Mouse (Mus musculus) heart, embryonic 14.5 days (tissue): ENCODE measurements around the gene Fen1. TPM values are rescaled to one million over a fixed set of nuclear protein-coding genes. Genes with fewer than 3 reads are reported as not detected.

Source experiments
- ATAC-seq: fragments of 200-750 bp; cut with Nextera tagmentation; 2 replicates; pipeline ENCODE4 v1.8.0; 2017; ENCODE audit warnings: low read depth, moderate TSS enrichment; ENCODE audit not compliant: insufficient number of reproducible peaks, insufficient read depth, low FRiP score
- H3K27ac ChIP-seq, 2 experiments: fragments of 200-500 bp in 1 of 2; fragments of 300-500 bp in 1 of 2; sonication (generic) in 1 of 2; replicated peaks in 1 of 2; 2 replicates each; pipeline ENCODE4 v1.5.1; 2012 to 2014; ENCODE audit warnings: low read depth in 2 of 2, low read length in 2 of 2, control low read depth in 1 of 2, mild to moderate bottlenecking in 1 of 2, mixed read lengths in 1 of 2; ENCODE audit not compliant: control insufficient read depth in 1 of 2, insufficient read depth in 1 of 2
- H3K27me3 ChIP-seq: fragments of 300-500 bp; sonication (generic); 2 replicates; pipeline ENCODE4 v1.6.1; 2014; ENCODE audit warnings: mild to moderate bottlenecking, low read length, control low read depth; ENCODE audit not compliant: control insufficient read depth, insufficient read depth
- H3K36me3 ChIP-seq: fragments of 300-500 bp; sonication (generic); 2 replicates; pipeline ENCODE4 v1.6.1; 2014; ENCODE audit warnings: mild to moderate bottlenecking, control low read depth, low read length, mixed read lengths; ENCODE audit not compliant: control insufficient read depth, insufficient read depth
- H3K4me1 ChIP-seq, 2 experiments: fragments of 200-500 bp in 1 of 2; fragments of 300-500 bp in 1 of 2; sonication (generic) in 1 of 2; 2 replicates each; pipeline ENCODE4 v1.6.1; 2012 to 2014; ENCODE audit warnings: low read length in 2 of 2, control low read depth in 1 of 2, mixed read lengths in 1 of 2; ENCODE audit not compliant: control insufficient read depth in 2 of 2, insufficient read depth in 2 of 2
- H3K4me2 ChIP-seq: fragments of 300-500 bp; sonication (generic); 2 replicates; pipeline ENCODE4 v1.6.1; 2014; ENCODE audit warnings: mild to moderate bottlenecking, low read length
- H3K4me3 ChIP-seq, 2 experiments: fragments of 200-500 bp in 1 of 2; fragments of 300-500 bp in 1 of 2; sonication (generic) in 1 of 2; 2 replicates each; pipeline ENCODE4 v1.5.1; 2012 to 2014; ENCODE audit warnings: low read length in 2 of 2, mild to moderate bottlenecking in 2 of 2, control low read depth in 1 of 2, low read depth in 1 of 2, moderate library complexity in 1 of 2; ENCODE audit not compliant: control insufficient read depth in 1 of 2, insufficient read depth in 1 of 2
- H3K9ac ChIP-seq: fragments of 300-500 bp; sonication (generic); 2 replicates; pipeline ENCODE4 v1.6.1; 2014; ENCODE audit warnings: mild to moderate bottlenecking, low read length
- H3K9me3 ChIP-seq: fragments of 300-500 bp; sonication (generic); 2 replicates; pipeline ENCODE4 v1.6.1; 2016; ENCODE audit warnings: low read length, control low read depth; ENCODE audit not compliant: control insufficient read depth
- WGBS: fragments of 180-500 bp; shearing (Covaris S2); extraction: QIAGEN DNeasy Blood & Tissue Kit; methylation state at CpG from one replicate; pipeline ENCODE4 v1.1.7; 2014; 5-methylcytosine and 5-hydroxymethylcytosine counted together
- polyA plus RNA-seq: library from polyadenylated mRNA; unstranded; fragments of >200 nt; fragmentation: Nextera tagmentation; extraction: Ambion mirVana; gene quantifications from 2 replicates; pipeline ENCODE4 v1.2.1, GENCODE M21; 2014

Gene Fen1
- 36.7 and 37.6 TPM in 2 replicates for polyA plus RNA-seq

DNA sequence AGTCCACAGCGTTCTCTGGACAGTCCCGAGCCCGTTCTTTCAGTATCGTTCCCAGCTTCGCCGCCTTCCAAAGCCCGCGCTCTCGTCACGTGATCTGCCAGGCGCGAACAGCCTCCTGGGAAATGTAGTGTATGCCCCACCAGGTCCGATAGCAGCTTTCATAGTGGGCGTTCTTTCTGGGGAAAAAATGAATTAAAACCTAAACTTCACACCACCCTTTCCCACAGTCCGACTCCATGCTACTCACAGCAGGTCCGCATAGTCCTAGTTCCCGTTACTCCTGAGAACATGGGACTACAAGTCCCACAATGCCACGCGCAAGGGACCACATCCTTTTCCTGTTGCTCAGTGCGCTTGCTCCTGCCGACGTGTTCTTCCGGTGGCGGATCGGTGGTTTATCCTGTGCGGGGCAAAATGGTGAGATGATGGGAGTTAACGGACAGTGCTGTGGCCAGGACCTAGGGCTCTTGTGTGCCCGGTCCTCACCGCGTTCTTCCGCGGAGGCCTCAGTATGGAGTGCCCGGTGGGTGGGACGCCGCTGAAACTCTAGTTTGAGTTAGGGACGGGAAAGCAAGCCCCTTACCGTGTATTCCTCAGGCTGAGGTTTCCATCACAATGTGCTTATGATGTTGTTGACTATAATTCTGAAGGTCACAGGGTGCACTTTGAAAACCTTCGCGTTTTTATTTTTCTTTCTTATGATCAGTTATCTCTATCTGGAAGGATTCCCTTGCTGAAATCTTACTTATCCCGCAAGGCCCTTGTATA lies at the start of gene Fen1, which contains the start of gene Tmem258:
TSS of gene Fen1 (minus strand) at position 322 of the 768 bp plus-strand sequence.
TSS of gene Tmem258 (plus strand) at position 167 of the 768 bp plus-strand sequence.
- WGBS, result under 1% methylated on average over 40 of the region's 40 CpGs
- Histone ChIP-seq H3K36me3 (peaks cover 64% of the 10 kb centered on the region), H3K4me3 (peak within 1 kb of the TSS; percentile 72 to 92), H3K27ac (peak within 1 kb of the TSS; percentile 75 to 85), H3K27me3 (no peaks in the 10 kb centered on the region), H3K9me3 (no peaks in the 10 kb centered on the region), H3K9ac (peak within 1 kb of the TSS; percentile 95), H3K4me1 (peaks cover 0 to 12% of the 10 kb centered on the region in 2 experiments; a peak in 2 of 4 replicates), H3K4me2 (peak within 1 kb of the TSS; percentile 85)
- peak; percentile 89 for ATAC-seq

DNA sequence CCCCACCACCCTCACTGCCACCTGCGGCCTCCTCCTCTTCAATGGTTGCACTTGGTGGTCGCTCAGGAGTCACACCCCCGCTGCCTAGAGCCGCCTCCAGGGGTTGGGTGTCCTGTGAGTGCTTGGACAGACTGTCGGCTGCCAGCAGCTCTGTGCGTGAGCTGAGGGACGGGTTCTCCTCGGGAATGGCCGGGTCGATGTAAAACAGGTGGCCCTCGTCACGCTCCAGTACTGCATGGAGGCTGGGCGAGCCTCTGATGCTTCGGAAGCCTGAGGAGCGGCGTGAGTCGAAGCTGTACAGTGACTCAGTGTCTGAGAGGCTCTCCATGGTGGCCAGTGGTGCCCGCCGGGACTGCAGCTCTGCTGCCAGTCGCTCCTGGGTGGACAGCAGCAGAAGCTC lies 44.2 kb upstream of the Fen1 start:
- Histone ChIP-seq H3K4me2 (peak overlapping the region; percentile 36), H3K9ac (no peak overlapping the region), H3K36me3 (no peaks in the 10 kb centered on the region), H3K4me1 (peaks cover 15 to 16% of the 10 kb centered on the region in 2 experiments), H3K27me3 (peaks cover 15% of the 10 kb centered on the region), H3K4me3 (no peak overlapping the region), H3K9me3 (no peaks in the 10 kb centered on the region), H3K27ac (no peak overlapping the region)
- ATAC-seq, result no peak
- 24% methylated on average over 20 of the region's 20 CpGs for WGBS

DNA sequence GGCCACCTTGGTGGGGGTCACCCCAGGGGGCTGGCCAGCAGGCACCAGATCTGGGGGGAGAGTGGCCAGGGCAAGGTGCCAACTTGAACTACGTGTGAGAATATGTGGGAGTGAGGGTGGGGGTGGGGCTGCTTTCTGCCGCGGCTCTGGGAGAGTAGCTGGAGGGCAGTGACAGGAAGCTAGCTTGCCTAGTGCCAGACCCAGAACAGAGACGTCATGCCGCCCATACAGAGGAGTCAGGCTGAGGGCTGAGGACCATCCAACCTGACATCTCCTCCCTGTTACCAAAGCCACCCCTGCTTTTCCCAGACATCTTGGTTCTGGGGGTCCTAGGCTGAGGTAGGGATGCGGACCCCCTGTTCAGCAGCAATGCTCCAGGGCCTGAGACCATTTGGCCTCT lies 43.2 kb upstream of the Fen1 start:
- no peak for ATAC-seq
- H3K27me3 ChIP-seq, result peaks cover 15% of the 10 kb centered on the region
- WGBS, result 17% methylated on average over 6 of the region's 6 CpGs

DNA sequence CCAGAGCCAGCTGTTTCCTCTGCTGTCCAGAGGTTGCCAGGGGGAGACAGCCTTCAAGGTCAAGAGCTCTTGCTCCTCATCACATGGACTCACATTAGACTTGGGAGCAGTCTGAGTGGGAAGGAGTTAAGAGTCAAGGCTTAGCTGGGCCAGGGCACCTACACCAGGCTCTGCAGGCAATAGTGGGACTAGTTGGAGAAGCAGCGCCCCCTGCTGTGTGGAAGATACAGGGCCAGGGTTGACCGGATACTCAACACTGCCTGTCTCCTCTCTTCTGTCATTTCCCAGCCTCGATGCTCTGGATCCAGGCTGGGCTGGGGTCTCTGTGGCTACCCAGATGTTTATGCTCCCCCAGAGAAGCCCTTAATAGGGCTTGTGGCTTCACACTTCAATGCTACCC lies 40.2 kb upstream of the Fen1 start:
- no peak overlapping the region for H3K4me3 ChIP-seq
- no peak for ATAC-seq
- 3% methylated on average over 3 of the region's 3 CpGs for WGBS
- H3K4me1 ChIP-seq, result peaks cover 16 to 18% of the 10 kb centered on the region in 2 experiments
- no peak overlapping the region for H3K27ac ChIP-seq
- H3K36me3 ChIP-seq, result no peaks in the 10 kb centered on the region
- no peak overlapping the region for H3K9ac ChIP-seq
- no peak overlapping the region for H3K4me2 ChIP-seq
- peaks cover 20% of the 10 kb centered on the region; the same call in 1 of the 2 replicates for H3K27me3 ChIP-seq
- H3K9me3 ChIP-seq, result no peaks in the 10 kb centered on the region

More for the DNA sequence above, 43.2 kb upstream of the Fen1 start:
- no peaks in the 10 kb centered on the region for H3K36me3 ChIP-seq
- peaks cover 15 to 16% of the 10 kb centered on the region in 2 experiments for H3K4me1 ChIP-seq
- no peak overlapping the region for H3K27ac ChIP-seq
- H3K4me2 ChIP-seq, result no peak overlapping the region
- H3K4me3 ChIP-seq, result no peak overlapping the region
- H3K9me3 ChIP-seq, result no peaks in the 10 kb centered on the region
- 0 out of 2 replicates have a peak overlapping the region, but pooled peaks have one; percentile 25 for H3K9ac ChIP-seq

DNA sequence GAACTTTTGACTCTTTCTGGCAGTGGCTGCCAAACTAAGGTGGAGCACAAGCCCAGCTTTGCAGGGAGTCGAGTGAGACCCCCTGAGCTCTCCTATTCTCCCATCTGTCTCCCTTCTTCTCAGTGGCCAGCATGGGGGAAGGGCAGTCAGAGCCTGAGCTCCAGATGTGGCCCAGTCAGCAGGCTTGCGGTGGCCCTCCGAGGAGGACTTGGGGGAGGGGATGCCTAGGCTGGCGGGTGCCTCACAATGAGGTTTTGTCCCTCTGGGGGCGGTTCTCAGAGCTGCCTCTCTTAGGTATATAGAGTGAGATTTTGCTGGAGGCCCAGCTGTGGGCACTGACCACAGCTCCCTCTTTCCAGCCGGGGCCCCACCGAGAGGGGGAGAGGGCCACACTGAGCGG lies 38.9 kb upstream of the Fen1 start:
- 29% methylated on average over 8 of the region's 8 CpGs for WGBS
- Histone ChIP-seq H3K27me3 (peaks cover 14% of the 10 kb centered on the region; the same call in 1 of the 2 replicates), H3K4me3 (no peak overlapping the region), H3K36me3 (no peaks in the 10 kb centered on the region), H3K27ac (no peak overlapping the region), H3K4me2 (no peak overlapping the region), H3K4me1 (peaks cover 11 to 15% of the 10 kb centered on the region in 2 experiments), H3K9me3 (no peaks in the 10 kb centered on the region), H3K9ac (no peak overlapping the region)
- ATAC-seq, result no peak

DNA sequence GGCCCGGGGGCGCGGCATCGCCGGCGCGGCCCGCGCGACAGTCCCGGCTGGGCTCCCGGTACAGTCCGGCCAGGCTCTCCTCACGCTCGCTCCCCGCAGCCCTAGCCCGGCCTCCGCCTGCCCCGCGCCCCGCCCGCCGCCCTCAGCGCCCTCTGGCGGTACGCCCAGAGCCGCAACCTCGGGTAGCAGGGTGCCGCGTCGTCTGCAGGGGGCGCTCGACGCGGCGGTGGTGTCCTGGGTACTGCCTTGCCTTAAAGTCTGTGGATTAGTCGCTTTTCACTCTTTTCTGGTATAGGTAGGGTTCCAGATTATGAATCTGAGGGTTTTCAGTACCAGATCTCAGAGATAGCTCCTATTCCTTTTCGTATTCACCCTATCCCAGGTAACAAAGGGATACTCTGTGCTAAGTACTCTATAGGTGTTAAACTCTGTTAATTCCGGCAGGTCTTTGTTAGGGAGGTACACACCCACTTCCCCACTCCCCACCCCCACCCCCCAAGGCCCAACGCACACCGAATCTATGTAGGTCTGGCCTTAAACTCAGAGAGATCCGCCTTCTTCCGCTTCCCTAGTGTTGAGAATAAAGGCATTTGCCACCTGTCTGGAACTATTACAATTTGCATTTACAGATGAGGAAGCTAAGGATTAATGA lies 36.8 kb upstream of the Fen1 start, which contains the start of gene Myrf:
TSS of gene Myrf (minus strand) at position 95 of the 652 bp plus-strand sequence.
- 7% methylated on average over 43 of the region's 43 CpGs for WGBS
- H3K4me3 ChIP-seq, result peak within 1 kb of the TSS; percentile 51 to 67
- H3K9me3 ChIP-seq, result no peaks in the 10 kb centered on the region
- no peaks in the 10 kb centered on the region for H3K36me3 ChIP-seq
- peak within 1 kb of the TSS; percentile 71 for H3K9ac ChIP-seq
- peak; percentile 62 for ATAC-seq
- H3K27ac ChIP-seq, result peak within 1 kb of the TSS; percentile 27 to 47; a peak in 2 of 4 replicates
- peak within 1 kb of the TSS; percentile 82 for H3K4me2 ChIP-seq
- peaks cover 14% of the 10 kb centered on the region; the same call in 1 of the 2 replicates for H3K27me3 ChIP-seq
- H3K4me1 ChIP-seq, result peaks cover 0 to 5% of the 10 kb centered on the region in 2 experiments; a peak in 1 of 4 replicates

DNA sequence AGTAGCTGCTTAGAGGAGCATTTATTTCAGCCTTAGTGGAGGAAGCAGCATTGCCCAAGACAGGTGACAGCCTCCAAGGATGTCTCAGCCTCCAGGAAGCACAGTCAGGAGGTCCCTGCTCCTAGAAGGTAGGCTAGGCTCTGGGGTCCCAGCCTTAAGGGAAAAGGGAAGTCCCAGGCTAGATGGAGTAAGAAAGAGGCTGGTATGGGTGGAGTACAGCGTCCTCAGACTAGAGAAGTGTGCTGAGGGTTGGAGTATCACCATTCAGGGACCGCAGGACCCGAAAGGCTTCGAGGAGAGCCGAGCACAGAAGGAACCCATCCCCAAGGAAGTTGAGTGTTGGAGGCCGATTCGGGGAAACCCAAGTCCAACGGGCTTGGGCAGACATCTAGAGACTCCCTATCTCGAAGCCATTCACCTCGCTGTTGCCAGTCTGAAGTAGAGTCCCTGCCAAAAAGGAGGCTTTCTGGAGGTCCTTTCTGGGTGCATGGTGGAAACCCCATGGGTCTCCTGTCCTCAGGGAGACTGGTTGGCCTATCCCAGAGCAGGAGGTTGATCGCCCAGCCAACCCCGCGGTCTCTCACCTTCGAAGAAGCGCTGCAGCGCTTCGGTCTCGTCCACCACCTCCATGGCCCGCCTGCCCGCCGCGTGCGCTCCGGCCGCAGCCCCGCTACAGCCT lies 36.1 kb upstream of the Fen1 start:
- 2% methylated on average over 26 of the region's 26 CpGs for WGBS
- Histone ChIP-seq H3K9me3 (no peaks in the 10 kb centered on the region), H3K9ac (peak overlapping the region; percentile 71), H3K36me3 (no peaks in the 10 kb centered on the region), H3K27ac (peak overlapping the region; percentile 27 to 47; a peak in 2 of 4 replicates), H3K4me3 (peak overlapping the region; percentile 51 to 67), H3K4me2 (peak overlapping the region; percentile 82), H3K4me1 (peaks cover 0 to 5% of the 10 kb centered on the region in 2 experiments; a peak in 1 of 4 replicates), H3K27me3 (peaks cover 14% of the 10 kb centered on the region; the same call in 1 of the 2 replicates)
- ATAC-seq, result no peak
